Comparison of ENCODE assay signal across 10 mouse cellular contexts in the genomic region with DNA sequence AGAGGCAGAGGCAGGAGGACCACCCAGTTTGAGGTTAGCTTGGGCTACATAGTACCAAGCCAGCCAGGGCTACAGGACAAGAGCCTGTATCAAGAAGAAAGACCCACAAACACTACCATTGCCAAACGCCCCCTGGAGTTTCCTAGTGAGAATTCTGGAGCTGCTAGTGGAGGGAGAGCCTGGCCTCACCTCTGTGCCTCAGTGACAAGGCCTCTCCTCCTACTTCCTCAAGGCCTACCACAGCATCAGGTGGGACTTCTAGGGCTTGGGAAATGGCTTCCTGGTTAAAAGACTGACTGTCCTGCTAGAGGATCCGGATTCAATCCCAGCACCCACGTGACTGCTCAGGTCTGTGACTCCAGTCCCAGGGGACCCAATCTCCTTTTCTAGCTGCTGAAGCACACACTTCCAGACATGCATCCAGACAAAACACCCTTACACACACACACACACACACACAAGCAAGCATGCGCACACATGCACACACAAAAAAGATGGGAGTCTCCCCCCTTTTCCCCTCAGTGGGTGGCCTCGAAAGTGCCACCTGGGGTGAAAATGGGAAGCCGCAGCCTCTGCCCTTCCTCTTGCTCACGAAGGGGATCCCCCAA. TPM values are rescaled to one million over a fixed set of nuclear protein-coding genes. Genes with fewer than 3 reads are reported as not detected.
DNase-seq lines count a peak whose midpoint lies in the region; ATAC-seq and TF ChIP-seq lines count a peak whose summit lies in the region.
"Had no signal": no experiment of that assay in that cellular context is flagged by ENCODE, and none has a peak within 500 bp of the region (broad histone marks: within the 10 kb centered on the region; RNA-seq: fewer than 3 reads in every experiment).

No protein-coding gene starts in this region.

- no peak overlapping the region for H3K4me3 ChIP-seq in midbrain, embryonic 10.5 days
- no peak overlapping the region for H3K4me3 ChIP-seq in midbrain, embryonic 14.5 days (replicated peaks; ENCODE audit: low read depth, low read length)
- peak overlapping the region; percentile 13; the same call in 1 of the 2 replicates for H3K4me3 ChIP-seq in spleen, adult 2 months (ENCODE audit: extremely low read depth, insufficient read depth, insufficient read length)

- no peak for TF ChIP-seq POLR2A in spleen, adult 2 months (IDR thresholded peaks at IDR 0.05; ENCODE audit: low read depth, low read length)

- WGBS in midbrain, embryonic 10.5 days = 55% methylated on average over 7 of the region's 7 CpGs
- WGBS in midbrain, embryonic 14.5 days = 55% methylated on average over 7 of the region's 7 CpGs
- WGBS in spleen, adult 2 months = 27% methylated on average over 7 of the region's 7 CpGs

- H3K27me3 ChIP-seq in midbrain, embryonic 10.5 days (ENCODE audit: low read depth, poor library complexity, severe bottlenecking) = no peaks in the 10 kb centered on the region
- H3K27me3 ChIP-seq in midbrain, embryonic 14.5 days (ENCODE audit: control insufficient read depth, insufficient read depth, low read length) = no peaks in the 10 kb centered on the region
- no peaks in the 10 kb centered on the region for H3K27me3 ChIP-seq in spleen, adult 2 months (ENCODE audit: control insufficient read depth, insufficient read depth, low read length)

- H3K4me2 ChIP-seq in midbrain, embryonic 14.5 days (ENCODE audit: low read length) = no peak overlapping the region
- H3K4me2 ChIP-seq: heart, embryonic 11.5 days had no signal

- intact Hi-C loops in heart, postnatal 10 days (cut with DNase I) = no loop called here

- no peaks in the 10 kb centered on the region for H3K9me3 ChIP-seq in midbrain, embryonic 10.5 days (replicated peaks)
- H3K9me3 ChIP-seq in midbrain, embryonic 14.5 days (ENCODE audit: control insufficient read depth, low read length) = no peaks in the 10 kb centered on the region

- H3K9ac ChIP-seq in midbrain, embryonic 14.5 days (replicated peaks; ENCODE audit: low read length) = no peak overlapping the region

- 0 out of 2 replicates have a peak overlapping the region, but pooled peaks have one; percentile 0 for H3K27ac ChIP-seq in midbrain, embryonic 10.5 days (replicated peaks)
- no peak overlapping the region for H3K27ac ChIP-seq in midbrain, embryonic 14.5 days (replicated peaks; ENCODE audit: low read depth, low read length)
- peak overlapping the region; percentile 98 for H3K27ac ChIP-seq in spleen, adult 2 months (ENCODE audit: insufficient read depth, low read length)

- TF ChIP-seq CTCF in spleen, adult 2 months (IDR thresholded peaks at IDR 0.05; ENCODE audit: extremely low read depth, insufficient read depth, insufficient read length, insufficient replicate concordance) = no peak

- peaks cover 19% of the 10 kb centered on the region for H3K4me1 ChIP-seq in midbrain, embryonic 10.5 days
- no peaks in the 10 kb centered on the region for H3K4me1 ChIP-seq in midbrain, embryonic 14.5 days (ENCODE audit: control insufficient read depth, insufficient read depth, low read length)
- H3K4me1 ChIP-seq in spleen, adult 2 months (ENCODE audit: control insufficient read depth, insufficient read depth, insufficient read length) = peaks cover 30% of the 10 kb centered on the region

- no peaks in the 10 kb centered on the region for H3K36me3 ChIP-seq in midbrain, embryonic 10.5 days
- no peaks in the 10 kb centered on the region for H3K36me3 ChIP-seq in midbrain, embryonic 14.5 days (ENCODE audit: control insufficient read depth, insufficient read depth, low read length)
- no peaks in the 10 kb centered on the region for H3K36me3 ChIP-seq in spleen, adult 2 months (ENCODE audit: control insufficient read depth, insufficient read depth, low read length)

- ATAC-seq in midbrain, embryonic 14.5 days (ENCODE audit: low FRiP score, low TSS enrichment) = no peak
- ATAC-seq in erythroid progenitor cell, adult 5-6 weeks (replicated peaks; ENCODE audit: low FRiP score, poor library complexity, severe bottlenecking) = 0 out of 2 replicates have a peak, but pooled peaks have one; percentile 11
- ATAC-seq: midbrain, embryonic 16.5 days had no signal

- DNase-seq in heart, adult 18-20 months = peak; percentile 41 to 53
- DNase-seq in heart, postnatal 10 days = no peak
- no peak for DNase-seq in midbrain, embryonic 10.5 days (ENCODE audit: low spot score)
- DNase-seq in midbrain, embryonic 14.5 days = no peak
- DNase-seq in spleen, adult 2 months (ENCODE audit: low read depth in 1 of 2, low spot score in 2 of 2) = peak; percentile 55 to 74
- no peak for DNase-seq in layer of hippocampus, adult 18-20 months (ENCODE audit: low spot score in 2 of 2)
- DNase-seq in left cerebral cortex, adult 9 months (ENCODE audit: low spot score in 2 of 2) = no peak

RNA-seq across cellular contexts. Expression of gene Mcl1, which starts 6.3 kb away (rescaled TPM):
- total RNA-seq in heart, adult 18-20 months (2021) = 100 to 1,000 TPM; 159 to 167 TPM
- total RNA-seq in heart, postnatal 10 days (2021) = 100 to 1,000 TPM; 147 to 161 TPM
- 41.9 and 47.6 TPM in 2 replicates for polyA plus RNA-seq in midbrain, embryonic 10.5 days (2016; fragmentation: Nextera tagmentation; extraction: Ambion mirVana)
- polyA plus RNA-seq in midbrain, embryonic 14.5 days (2014; fragmentation: Nextera tagmentation; extraction: Ambion mirVana) = 44.1 and 65.7 TPM in 2 replicates
- 161 and 212 TPM in 2 replicates for total RNA-seq in erythroid progenitor cell, adult 5-6 weeks (2015; ENCODE audit: low replicate concordance)
- 104 and 138 TPM in 2 replicates for total RNA-seq in erythroid progenitor cell, adult 5-6 weeks (2017; ENCODE audit: low replicate concordance)
- 169 and 276 TPM in 2 replicates for polyA plus RNA-seq in spleen, adult 2 months (2012; rRNA removed)
- 10 to 100 TPM; 56.9 to 62.7 TPM for total RNA-seq in layer of hippocampus, adult 18-20 months (2021)

RNA-seq across cellular contexts. Expression of gene Ensa, which starts 27.5 kb away (rescaled TPM):
- total RNA-seq in heart, adult 18-20 months (2021) = 10 to 100 TPM; 74.3 to 75.2 TPM
- 10 to 100 TPM; 61.4 to 63.6 TPM for total RNA-seq in heart, postnatal 10 days (2021)
- 90.1 and 101 TPM in 2 replicates for polyA plus RNA-seq in midbrain, embryonic 10.5 days (2016; fragmentation: Nextera tagmentation; extraction: Ambion mirVana)
- polyA plus RNA-seq in midbrain, embryonic 14.5 days (2014; fragmentation: Nextera tagmentation; extraction: Ambion mirVana) = 97.0 and 103 TPM in 2 replicates
- total RNA-seq in erythroid progenitor cell, adult 5-6 weeks (2015; ENCODE audit: low replicate concordance) = 65.4 and 75.3 TPM in 2 replicates
- 117 and 119 TPM in 2 replicates for total RNA-seq in erythroid progenitor cell, adult 5-6 weeks (2017; ENCODE audit: low replicate concordance)
- polyA plus RNA-seq in spleen, adult 2 months (2012; rRNA removed) = 8.3 and 10.4 TPM in 2 replicates
- total RNA-seq in layer of hippocampus, adult 18-20 months (2021) = 100 to 1,000 TPM; 322 to 323 TPM

RNA-seq across cellular contexts. Expression of gene Adamtsl4, which starts 35.4 kb away (rescaled TPM):
- total RNA-seq in heart, adult 18-20 months (2021) = 10 to 100 TPM; 39.1 to 40.6 TPM
- total RNA-seq in heart, postnatal 10 days (2021) = 10 to 100 TPM; 32.2 to 37.4 TPM
- 0.78 and 1.4 TPM in 2 replicates for polyA plus RNA-seq in midbrain, embryonic 10.5 days (2016; fragmentation: Nextera tagmentation; extraction: Ambion mirVana)
- 0.80 and 1.1 TPM in 2 replicates for polyA plus RNA-seq in midbrain, embryonic 14.5 days (2014; fragmentation: Nextera tagmentation; extraction: Ambion mirVana)
- total RNA-seq in erythroid progenitor cell, adult 5-6 weeks (2015; ENCODE audit: low replicate concordance) = 0.84 TPM in 1 of 2 replicates, not detected in the other
- total RNA-seq in erythroid progenitor cell, adult 5-6 weeks (2017; ENCODE audit: low replicate concordance) = 0.39 and 1.2 TPM in 2 replicates
- polyA plus RNA-seq in spleen, adult 2 months (2012; rRNA removed) = 7.9 and 8.1 TPM in 2 replicates
- total RNA-seq in layer of hippocampus, adult 18-20 months (2021) = 1 to 10 TPM; 7.1 to 7.4 TPM

Comparison
In these comparisons a context has a peak if more than half of its experiments do, and no peak if none do; other contexts are left out.
1. DNase-seq: peak in heart, adult 18-20 months (2 of 2) and spleen, adult 2 months (2 of 2); none in heart, postnatal 10 days (0 of 2), midbrain, embryonic 10.5 days (single experiment), midbrain, embryonic 14.5 days (single experiment), layer of hippocampus, adult 18-20 months (0 of 2) and left cerebral cortex, adult 9 months (0 of 2).